Mouse (Mus musculus) retina, embryonic 14.5 days (tissue): ENCODE measurements around the gene Edrf1.

ENCODE experiments used
- DNase-seq: peaks from one replicate; pipeline ENCODE4 v3.0.0-alpha.2; 2015; ENCODE audit warnings: low spot score

Gene Edrf1

DNA sequence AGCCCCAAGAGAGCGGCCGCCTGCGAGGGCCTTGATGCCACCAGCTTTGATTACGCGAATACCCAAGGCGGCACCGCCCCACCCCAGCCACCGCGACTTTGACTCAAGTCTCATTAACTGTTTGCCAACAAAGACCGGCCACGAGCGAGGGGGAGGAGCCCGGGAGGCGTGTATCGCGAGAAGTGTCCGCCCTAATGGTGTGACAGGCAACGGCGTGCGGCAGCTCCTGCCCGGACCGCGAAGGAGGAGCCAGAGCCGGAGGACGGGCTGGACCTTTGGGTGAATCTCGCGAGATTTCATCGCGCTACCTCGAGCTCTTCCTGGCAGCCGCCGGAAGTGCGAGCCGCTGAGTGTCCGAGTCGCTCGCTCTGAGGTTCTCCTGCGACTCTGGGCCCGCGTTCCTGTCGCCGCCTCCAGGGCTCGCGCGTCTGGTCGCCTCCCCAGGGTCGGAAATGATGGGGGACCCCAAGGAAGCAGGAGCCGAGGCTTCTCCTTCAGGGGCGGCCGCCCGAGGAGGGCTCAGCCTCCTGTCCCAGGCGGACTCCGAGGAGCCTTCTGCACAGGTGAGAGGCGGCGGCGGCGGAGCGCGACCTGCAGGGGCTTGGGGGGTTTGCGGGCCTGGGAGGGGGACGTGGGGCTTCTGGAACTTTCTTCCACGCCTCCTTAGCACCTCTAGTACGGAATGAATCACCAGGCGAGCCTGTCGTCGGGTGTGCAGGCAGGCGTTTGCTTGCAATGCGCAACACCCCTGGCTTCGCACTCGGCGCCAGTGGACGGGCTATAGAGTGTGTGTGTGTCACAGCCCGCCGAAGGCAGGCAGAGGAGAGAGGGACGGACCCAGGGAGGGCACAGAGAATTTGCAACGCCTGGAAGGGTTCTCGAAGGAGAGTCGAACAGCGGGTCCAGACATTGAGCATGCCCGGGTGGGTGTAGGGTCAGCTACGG lies at the start of gene Edrf1:
Edrf1 (plus strand) TSS at position 183 of the 945 bp plus-strand sequence.
- peak; percentile 100 for DNase-seq

DNA sequence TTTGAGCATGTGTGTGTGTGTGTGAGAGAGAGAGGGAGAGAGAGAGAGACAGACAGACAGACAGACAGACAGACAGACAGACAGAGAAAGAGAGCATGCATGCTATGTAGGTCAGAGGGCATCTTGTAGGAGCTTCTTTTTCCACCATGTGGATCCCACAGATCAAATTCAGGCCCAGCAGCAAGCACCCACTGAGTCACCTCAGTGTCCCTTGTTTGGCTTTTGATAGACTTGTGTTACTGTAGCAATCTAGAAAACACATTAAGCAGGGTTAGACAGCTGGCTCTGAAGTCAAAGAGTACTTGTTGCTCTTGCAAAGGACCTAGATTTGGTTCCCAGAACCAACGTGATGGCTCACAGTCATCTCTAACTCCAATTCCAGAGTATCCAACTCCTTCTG lies 45.6 kb upstream of the Edrf1 start:
- DNase-seq = no peak

DNA sequence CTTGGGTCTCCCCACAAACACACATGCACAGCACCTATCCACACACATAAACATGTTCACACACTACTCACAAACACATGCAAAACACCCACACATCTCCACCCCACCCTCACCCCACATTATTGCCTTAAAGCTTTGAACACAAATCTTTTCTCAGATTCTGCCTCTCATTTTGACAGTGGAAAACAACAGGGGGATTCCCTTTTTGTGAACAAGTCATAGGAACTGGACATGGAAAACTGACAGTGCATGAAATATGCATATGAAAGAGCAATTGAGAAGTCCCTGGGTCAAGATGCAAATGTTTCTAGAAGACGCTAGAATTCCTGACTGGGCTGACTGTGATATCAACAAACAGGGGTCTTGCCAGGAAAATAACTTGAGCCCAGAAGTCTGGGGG lies 36.8 kb upstream of the Edrf1 start:
- DNase-seq = no peak

DNA sequence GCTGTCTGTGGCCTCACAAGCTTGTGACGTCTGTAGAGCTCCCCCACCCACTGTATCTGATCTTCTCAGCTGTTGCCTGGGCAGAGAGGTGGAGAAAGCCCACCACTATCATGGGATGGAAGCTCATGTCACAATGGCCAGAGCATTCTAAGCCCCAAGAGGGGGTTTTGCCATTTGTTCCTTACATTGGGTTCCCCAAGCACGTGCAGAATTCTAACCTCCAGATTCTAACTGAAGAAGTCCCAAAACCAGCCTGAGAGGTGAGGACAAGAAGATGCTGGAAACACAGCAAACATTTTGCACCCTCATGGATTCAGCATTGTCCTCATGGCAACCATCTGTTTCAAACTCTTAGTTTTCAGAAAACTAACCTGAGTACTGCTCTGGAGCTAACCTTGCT lies 35.3 kb upstream of the Edrf1 start, which contains the start of gene Tex36:
Tex36 (minus strand) TSS at position 101 of the 400 bp plus-strand sequence.
- DNase-seq = no peak

DNA sequence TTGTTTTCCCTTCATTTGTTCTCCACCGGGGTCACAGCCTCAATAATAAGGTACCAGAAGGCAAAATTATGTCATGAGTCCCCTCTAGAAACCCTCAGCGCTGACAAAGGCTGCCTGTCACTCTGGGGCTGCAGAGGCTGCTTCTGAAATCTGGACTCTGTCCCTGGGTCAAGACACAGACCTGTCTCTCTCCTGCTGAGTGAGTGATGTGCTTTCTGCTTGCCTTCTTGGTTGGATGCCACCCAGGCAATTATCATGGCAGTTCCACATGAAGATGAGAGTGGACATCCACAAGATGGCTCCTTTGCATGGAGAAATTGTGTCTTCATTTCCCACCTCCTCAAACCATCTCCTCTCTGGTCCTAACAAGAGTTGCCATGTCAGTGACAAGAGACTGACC lies 34.2 kb upstream of the Edrf1 start:
- no peak for DNase-seq

DNA sequence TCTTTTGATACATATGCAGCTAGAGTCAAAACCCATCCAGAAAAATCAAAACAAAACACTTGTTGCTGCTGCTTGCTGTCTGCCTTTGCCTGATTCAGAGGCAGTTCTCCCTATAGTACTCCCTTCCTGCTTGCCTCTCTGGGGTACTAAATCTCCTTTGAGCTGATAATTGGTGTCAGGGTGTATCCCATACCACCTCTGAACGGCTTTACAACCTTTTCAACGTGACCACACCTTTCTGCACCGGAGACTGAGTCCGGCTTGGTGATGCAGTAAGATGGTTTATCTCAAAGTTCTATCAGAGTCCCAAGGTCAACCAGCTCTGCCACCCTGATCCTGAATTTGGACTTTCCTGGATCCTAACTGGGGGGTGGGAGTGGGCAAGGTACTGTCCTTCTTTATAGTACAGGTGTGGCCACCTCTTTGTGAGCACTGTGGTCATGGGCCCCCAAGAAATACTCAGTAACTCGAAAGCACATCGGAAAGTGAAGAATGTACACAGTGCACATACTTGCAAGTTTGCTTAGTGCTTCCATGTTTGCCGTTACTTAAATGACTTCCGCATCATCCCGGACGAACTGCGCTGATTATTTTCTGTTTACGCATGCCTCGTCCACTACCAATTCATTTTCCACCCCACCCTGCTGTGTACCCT lies 32.8 kb upstream of the Edrf1 start:
- no peak for DNase-seq

DNA sequence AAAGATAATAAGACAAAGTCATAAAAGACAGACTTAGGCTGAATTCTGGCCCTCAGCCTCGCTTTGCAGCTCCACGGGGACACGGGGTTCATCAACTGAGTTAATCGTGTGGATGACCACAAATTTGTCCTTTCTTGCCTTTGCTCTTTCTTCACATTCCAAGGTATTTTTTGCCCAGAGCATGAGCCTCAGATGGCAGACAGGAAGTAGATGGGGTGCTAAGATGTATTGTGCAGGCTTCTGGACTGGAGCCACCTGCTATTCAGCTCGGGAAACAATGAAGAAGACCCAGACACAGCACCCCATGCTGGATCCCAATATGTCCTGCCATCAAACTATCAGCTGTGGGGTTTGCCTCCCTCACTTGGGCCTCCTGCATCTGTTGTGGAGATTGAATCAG lies 30.0 kb upstream of the Edrf1 start:
- no peak for DNase-seq

DNA sequence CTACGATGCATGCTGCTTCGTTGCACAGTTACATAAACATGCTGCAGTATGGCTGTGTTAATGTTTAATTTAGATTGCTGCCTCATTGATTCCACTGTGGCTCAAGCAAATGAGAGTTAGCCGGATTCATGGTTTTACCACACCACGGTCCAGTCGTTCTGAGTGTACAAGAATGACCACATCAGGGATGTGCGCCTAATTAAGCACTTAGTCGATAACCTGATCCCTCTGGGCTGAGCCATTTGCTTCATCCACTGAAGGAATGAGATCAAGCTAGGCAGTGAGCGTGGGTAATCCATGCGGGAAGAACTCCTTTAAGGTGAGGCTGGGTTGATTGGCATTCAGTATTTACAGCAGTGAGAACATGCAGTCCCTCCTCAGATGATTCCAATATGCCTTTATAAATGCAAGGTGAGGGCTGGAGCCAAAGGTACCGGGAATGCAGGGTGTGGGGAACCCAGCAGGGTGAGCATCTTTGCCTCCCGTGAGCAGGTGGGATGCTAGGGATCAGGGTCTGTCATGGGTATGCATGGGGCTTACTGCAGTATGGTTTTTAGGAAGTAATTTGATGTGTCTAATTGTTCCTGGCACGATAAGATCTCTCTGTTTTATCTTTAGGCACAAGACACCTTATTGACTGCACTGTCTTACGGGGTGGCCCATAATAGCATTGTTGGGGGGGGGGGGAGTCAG lies 29.3 kb upstream of the Edrf1 start:
- DNase-seq = peak; percentile 69

DNA sequence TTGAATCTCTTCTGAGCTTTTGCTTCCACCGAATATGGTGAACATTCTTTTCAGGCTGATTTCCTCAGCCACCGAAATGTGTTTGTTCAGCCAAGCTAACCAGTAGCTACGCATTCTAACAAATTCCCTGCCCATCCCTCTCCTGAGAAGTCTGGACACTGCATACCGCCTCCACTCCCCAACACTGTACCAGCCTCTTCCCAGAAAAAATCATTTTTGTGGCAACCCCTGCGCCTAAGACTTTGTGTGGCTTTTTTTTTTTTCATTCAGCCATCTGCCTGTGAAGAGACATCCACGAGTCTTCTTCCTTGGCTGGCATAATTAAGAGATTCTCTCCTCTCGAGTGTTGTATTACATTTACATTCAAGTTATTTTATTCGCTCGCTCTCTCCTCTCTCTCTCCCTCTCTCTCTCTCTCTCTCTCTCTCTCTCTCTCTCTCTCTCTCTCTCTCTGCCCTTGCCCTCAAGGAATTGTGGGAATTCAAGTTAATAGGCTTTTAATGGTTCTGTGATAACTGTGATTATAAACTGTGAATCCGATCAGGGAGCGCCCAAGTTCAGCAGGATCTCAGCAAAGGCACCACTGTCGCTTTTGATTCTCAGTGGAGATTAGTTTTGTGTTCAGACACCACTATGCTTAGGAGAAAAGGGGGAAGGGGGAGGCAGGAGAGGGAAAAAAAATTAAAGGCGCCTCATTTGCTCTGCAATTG lies 28.6 kb upstream of the Edrf1 start:
- no peak for DNase-seq

DNA sequence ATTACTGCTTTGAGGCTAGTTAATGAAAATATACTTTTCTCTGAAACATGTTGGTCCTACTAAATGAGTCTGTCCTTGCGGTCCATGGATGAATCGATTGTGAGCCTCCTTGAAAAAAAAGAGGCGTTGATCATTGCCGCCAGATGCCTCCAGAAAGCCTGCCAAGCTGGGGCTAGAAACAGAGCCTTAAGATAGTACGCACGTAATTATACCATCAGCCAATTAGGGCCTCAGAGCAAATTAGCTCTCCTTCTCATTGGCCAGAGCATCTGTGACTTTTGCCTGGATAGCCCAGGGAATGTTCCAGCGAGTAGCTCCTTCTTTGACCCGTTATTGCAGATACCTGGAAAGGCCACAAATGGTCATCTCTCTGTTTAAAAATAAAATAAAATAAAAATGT lies 27.8 kb upstream of the Edrf1 start:
- no peak for DNase-seq

DNA sequence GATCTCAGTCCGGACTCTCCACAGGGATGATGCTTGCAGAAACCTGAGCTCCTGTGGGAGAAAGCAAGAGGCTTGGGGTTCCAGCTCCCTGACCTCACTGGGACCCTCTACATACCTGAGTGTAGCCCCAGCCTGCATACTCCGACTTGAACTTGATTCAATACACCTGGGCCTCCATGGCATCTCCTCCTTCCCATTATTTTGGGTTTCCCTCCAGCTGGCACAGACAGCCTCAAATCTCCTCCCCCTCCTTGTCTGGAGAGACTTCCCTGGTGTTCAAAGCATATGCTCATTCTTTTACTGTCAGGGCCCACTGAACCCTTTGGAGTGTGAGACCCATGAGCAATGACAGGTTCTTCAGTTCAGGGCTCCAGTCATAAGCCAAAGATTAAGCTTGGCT lies 24.4 kb upstream of the Edrf1 start:
- DNase-seq = no peak

DNA sequence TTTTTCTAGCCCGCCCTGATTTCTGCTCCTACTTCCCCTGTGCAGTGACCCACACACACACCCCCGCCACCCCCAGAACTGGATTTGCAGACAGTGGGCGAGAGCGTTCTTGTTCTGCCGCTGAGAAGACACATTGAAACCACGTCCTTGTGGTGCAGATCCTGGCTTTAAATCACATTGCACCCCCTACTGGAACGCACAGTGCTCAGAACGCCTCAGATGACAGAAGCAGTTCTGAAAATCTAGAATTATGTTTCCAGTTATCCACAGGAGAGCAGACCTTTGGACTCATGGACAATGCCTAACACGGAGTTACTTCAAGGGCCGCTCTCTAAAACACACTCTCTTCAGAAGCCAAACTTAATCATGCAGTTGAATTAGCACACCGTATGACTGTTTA lies 16.6 kb upstream of the Edrf1 start:
- DNase-seq = peak; percentile 69

DNA sequence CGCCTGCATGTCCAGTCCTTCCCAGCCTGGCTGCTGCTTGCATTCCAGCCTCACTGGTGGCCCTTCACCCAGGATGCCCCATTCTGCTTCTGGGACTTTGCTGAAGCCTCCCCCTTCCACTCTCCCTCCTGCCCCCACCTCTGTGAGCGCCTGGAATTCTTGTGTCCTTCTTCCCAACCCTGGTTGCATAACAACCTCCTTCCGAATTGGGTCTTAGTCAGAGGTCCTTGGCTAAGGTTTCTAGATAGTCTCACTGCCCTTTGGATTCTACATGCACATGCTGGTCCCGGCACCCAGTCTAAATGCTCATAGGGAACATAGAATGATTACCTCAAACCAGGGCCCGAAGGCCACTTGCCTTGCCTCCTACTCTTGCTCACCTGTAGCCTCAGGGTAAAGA lies 14.1 kb upstream of the Edrf1 start:
- no peak for DNase-seq

DNA sequence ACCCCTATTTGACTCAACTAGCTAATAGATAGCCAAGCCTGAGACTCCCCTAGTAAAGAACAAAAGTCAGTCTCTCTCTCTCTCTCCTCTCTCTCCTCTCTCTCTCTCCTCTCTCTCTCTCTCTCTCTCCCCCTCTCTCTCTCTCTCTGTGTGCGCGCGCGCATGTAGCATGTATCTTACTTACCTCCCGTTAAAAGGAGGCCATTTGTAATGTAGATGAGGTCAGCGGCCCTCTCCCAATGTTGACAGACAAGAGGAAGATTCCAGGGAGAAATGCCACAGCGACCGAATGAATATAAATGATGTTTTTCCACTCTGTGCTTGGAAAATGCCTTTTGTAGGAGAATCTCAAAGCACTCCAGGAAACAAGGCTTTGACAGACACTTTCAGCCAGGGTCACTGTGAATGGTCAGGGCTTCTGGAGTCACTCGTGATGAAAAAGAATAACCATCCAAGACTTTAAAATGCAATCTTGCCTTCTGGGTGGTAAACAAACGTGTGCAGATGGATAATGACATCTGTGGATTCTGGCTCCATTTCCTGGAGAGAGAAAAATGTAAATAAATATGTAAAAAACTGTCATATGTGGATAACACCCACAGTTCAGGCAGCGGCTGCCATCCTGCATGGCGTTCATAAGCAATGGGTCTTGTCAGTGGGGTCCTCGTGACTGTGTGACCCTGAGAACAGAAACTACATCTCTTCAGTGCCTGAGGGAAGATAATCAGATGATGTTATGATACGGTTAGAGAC lies 10.0 kb upstream of the Edrf1 start:
- no peak for DNase-seq

DNA sequence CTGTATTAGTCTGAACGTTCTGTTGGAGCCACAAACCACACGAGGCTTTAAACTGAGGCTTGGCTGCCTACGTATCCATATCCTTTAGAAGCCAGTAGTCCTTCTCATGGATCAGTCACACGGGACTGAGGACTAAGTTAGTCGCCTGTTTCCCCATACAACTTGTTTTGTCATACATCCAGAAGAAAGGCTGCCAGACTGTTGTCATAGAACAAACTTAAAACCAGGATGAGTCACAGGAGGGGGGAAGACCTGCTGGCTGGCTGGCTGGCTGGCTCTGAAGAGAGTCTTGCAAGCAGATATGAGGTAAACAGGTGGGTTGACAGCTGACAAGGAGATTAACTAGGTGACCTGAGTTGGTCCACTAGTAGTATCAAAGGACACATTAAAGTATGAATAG lies 6.5 kb upstream of the Edrf1 start:
- no peak for DNase-seq

DNA sequence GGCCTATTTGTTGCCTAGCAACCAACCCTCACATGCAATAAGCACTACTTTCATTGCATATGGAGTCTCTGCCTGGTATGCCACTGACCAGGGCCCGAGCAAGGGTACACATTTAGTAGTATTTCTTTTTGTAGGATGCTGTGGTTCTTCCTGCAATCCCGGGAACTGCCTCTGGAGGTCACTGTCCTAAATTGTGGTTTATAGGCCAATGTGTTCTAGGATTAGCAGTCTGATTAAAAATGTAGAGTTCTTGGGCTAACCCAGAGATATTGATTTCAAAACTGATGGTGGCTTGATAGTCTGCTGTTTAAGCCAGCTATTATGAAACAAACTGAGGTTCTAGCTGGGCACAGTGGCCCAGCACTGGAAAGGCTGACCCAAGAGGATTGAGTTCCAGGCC lies 4.9 kb upstream of the Edrf1 start:
- peak; percentile 78 for DNase-seq

DNA sequence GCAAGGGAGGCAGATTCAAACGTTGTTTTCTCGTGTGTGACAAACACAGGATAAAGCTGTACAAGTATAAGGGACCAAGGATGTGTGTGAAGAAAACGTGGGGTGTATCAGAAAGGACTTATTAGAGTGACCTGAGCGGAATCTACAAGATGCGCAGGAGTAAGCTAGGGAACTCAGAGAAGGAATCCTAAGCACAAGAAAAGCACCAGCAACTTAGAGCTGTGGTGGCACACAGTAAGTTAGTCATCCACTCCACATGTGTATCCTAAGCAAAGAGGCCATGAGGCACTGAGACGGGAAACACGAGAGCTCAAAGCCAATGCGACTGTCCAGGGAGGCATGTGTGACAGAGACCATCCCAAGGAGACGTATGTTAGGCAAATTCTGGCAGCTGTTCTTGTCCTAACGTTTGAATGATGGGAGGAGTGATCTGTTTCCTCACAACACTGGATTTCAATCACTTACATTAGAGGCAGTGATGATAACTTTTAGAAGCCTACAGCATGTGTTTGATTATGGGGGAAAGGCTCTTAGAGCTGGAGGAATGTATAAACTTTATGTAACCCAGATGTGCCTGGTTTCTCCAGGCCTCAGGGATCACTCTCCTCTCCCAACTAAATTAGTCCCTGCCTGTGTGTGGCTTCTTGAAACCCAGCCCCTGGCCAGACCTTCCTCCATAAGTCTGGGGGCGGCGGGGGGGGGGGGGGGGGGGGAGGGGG lies 2.3 kb upstream of the Edrf1 start:
- DNase-seq = no peak

DNA sequence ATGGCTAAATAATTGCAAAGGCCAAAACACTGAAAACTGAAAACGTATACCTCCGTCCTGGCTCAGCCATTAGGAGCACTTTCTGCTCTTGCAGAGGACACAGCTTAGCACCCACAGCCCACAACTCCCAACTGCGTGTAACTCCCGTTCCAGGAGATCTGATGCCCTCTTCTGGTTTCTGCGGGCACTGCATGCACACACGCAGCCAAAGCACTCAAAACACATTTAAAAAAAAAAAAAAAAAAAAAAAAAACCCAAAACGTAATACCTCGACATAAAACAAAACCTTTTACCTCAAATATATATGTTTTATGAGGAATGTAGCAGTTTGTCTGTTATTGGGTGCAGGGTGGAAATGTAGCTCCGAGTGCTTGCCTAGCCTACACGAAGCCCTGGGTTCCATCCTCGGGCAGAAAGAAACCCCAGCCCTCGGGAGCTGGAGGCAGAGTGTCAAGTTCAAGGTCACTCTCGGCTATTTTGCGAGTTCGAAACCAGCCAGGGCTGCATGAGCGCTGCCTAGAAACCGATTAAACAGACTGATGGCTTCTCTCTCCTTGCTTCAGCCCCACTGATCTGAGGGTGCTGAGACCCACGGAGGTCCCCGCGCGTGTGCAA lies 498 bp upstream of the Edrf1 start:
- peak; percentile 84 for DNase-seq

DNA sequence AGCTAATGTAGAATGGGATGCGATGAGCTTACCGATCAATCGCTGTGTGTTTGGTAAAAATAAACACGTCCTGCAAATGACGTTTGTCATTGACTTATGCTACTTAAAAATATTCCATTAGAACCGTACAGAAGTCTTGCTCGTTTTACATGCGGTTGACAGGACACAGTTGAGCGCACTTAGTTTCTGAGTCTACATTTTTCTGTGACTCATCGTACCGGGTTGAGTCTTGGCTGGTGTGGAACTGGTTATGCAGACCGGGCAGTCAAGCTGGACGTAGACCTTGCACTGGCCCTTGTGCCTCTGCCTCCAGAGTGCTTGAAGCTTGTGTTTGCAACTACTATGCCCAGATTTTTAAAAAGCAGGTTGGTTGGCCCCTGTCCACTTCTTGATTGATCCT lies 963 bp downstream of the Edrf1 start:
- peak; percentile 10 for DNase-seq

DNA sequence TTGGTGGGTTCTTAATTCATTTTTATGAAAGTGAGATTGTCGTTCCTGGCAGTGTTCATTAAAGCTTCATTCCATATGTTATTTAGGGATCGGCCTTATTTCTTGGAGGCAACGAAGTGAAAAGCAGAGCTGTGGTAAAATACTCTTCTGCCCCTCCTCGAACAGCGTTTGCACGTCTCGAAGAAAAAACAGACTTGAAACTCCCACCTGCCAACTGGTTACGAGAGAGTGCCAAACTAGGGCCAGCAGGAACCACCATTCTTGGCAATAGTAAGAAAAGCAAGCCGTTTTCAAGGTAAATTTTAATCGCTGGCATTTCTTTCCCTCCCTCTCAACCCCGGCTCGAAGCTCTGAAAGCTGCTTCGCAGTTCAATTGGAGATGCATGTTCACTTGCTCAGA lies 1.5 kb downstream of the Edrf1 start:
- no peak for DNase-seq
